Mouse (Mus musculus): ENCODE results near the gene Slc12a9.

The Slc12a9 gene

DNA sequence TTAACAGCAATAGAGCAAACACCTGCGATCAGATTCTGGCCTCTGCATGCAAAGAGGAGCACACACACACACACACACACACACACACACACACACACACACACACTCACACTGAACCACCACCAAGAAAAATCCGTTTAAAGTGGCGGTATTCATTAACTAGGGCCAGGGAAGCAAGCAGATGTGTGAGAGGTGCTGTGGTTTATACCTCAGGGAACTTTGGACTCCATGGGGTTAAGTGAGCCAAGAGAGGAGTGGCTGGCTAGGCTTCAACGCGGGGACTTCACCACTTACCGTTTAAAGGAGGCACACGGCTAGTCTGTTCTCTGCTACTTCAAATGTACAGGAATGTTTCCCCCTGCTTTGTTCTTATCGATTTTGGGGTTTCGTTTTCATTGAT lies 12.4 kb upstream of the Slc12a9 start:
- DNase-seq = no peak

DNA sequence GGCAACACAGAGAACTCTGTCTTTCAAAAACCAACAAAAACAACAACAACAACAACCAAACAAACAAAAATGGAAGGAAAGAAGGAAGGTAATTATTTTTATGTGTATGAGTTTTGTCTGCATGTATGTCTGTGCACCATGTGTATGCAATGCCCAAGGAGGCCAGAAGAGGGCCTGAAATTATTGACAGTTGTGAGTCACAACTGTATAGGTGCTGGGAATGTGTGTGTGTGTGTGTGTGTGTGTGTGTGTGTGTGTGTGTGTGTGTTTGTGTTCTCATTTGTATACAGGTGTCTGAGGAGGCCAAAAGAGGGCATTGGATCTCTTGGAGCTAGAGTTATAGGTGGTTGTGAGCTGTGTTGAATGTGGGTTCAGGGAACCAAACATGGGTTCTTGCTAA lies 10.5 kb upstream of the Slc12a9 start:
- no peak for DNase-seq

DNA sequence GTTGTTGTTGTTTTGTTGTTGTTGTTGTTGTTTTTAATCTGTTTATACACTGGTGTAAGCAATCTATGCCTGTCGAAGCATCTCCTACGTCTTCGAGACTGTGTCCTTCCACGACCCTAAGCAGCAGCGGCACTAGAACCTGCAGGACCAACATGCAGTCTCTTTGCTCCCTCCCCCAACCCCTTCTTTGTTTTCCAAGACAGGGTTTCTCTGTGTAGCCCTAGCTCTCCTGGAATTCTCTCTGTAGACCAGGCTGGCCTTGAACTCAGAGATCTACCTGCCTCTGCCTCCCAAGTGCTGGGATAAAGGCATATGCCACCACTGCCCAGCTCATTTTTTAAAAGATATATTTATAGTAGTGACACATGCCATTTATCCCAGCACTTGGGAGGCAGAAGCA lies 10.0 kb upstream of the Slc12a9 start:
- no peak for DNase-seq

DNA sequence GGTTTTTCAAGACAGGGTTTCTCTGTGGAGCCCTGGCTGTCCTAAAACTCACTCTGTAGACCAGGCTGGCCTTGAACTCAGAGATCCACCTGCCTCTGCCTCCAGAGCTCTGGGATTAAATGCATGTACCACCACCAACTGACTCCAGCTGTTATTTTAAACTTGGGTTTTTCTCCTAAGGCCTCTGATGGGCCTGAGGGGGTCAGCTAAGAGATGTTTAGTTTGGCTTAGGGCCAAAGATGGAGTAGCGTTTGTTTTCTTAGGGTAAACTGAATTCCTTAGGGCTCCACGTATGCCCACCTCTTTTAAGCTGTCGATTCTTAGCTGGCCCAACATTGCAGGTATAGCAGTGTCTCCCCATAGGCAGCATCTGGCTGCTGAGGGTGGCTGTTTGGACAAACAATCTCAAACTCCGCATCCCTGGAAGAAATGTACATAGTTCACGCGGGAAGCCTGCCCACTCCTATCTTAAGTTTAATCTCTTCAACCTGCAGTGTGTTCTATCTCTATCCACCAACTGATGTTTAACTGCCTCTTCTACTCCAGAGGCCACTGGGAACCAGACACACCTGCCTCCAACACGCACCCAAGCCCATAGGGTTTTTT lies 9.1 kb upstream of the Slc12a9 start:
- no peak for DNase-seq

DNA sequence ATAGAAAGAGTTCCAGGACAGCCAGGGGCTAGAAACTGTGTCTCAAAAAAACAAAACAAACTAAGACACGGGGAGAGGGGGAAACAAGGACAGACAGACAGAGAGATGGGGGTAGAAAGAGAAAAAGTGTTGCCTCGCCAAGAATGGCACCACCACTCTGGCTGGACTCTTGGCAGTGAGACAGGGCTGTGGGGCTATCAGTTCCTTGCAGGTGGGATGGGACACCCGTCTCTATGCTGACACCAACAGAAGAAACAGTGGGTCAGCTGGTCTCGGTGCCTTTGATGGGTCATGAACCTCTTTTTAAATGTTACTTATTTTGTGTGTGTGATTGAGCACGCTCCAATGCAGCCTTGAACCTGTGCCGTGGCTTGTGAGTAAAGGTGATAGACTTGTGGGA lies 6.8 kb upstream of the Slc12a9 start:
- DNase-seq = no peak

DNA sequence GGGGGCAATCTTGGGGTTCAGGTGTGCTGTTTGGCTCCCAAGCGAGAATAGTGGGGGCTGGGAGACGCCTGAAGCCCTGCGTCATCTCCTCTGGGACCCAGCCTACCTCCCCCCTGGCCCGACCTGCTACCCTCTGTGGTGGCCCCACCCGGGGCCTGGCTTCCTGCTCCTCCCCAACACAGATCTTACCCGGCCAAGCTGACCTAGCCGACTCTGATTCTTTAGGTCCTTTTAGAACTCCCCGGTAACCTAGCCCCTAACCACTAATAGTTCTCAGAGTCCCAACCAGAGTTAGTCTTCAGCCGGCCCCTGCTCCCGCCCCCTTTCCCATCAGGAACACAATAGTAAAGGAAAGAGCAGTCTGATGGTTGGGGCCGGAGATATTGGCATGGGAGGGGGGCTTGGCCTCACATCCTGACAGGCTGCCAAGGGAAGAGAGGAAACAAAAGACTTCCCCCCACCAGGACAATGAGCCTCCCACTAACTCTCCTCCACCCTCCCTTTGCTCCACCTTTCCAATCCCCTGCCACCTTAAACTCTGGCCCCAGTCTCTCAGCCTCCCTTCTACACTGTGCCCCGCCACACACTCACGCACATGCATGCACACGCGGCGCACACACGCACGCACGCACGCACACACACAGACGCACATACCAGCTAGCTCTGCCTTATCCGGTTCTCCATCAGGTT lies 6.0 kb upstream of the Slc12a9 start:
- peak; percentile 15 for DNase-seq

DNA sequence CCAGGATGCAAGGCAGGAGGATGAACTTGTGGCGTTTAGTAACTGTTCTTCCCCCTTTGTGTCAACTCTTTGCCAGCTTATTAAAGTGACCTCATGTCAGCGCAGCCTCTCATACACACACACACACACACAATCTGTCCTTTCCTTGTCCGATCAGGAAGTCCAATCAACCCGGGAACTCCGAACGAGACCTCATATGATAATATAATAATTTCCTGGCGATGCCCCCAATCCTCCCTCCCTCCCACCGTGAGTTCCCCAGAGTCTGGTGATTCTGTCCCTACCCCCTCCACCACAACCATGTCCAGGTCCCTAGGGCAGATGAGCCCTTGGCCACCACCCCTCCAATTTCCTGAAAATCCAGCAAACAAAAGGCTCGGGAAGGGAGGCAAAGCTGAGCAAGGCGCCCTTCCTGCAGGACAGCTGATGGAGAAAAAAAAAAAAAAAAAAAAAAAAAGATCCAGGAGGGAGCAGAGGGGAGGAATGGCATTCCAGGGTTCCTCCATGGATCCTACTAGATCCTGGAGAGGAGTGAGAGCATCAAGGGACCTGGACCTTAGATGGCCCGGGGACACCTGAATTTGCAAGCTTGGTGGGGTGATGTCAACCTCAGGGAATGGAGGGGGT lies 5.4 kb upstream of the Slc12a9 start:
- DNase-seq = no peak

DNA sequence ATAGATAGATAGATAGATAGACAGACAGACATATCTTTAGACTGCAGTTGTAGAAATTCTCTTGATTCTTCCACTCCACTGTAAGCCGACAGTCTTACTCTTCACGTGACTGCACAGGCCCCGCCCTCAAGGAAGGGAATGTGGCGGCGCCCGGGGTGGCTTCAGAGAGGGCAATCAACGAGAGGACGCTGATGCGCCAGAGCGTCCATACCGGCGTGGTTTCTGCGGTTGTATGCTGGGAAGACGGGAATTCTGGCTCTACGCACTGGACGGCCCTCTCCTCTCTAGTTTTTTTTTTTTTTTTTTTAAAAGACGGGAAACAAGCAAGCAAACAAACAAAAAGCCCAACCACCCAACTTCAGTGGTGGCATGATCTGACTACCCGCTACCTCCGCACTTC lies 4.9 kb upstream of the Slc12a9 start:
- DNase-seq = peak; percentile 88

DNA sequence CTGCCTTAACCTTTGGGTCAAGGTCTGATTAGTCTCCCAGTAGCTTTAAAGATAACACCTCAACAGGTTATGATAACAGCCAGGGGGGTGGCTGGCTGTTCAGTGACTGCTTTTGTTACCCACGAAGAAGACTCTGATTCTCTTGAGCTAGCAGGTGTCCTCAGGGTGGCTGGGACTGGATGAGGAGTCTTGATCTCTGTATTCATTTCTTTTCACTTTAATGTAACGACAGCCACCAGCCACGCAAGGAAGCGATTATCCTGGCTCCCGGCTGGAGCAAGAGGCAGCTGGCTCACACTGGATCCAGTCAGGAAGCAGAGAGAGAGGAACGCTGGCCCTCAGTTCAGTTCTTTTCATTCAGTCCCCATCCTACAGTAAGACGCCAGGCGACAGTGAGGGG lies 3.8 kb upstream of the Slc12a9 start:
- no peak for DNase-seq

DNA sequence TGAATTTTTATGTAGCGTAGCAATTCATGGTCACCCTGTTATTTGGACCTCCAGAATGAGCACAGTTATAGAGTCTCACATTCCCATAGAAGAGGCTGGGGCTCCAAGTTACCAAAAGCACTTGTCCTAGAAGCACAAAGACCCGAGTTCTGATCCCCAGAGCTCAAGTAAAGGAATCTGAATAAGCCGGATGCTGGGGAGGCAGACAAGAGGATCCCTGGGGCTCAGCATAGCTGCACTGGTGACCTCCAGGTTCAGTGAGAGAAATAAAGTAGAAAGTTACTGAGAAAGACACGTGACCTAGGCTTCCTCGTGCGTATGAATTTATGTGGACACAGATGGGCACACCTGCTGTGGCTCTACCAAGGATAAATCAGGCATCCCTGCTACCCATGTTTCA lies 1.7 kb upstream of the Slc12a9 start:
- DNase-seq = no peak

DNA sequence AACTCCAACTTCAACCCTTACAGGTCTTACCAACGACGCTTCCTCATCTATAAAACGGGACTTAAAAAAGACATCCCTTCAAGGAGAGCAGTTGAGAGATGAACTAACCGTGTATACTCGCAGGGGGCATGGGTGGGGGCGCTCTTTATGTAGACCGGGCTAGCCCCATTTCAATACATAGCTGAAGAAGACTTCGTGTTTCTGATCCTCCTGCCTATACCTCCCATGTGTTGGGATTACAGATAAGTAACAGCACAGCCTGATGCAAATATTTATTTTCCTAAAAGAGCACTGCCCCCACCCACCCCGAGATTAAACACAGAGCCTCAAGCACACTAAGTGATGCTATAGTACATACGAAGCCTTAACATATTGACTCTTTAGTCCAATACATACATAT lies 920 bp upstream of the Slc12a9 start:
- no peak for DNase-seq

DNA sequence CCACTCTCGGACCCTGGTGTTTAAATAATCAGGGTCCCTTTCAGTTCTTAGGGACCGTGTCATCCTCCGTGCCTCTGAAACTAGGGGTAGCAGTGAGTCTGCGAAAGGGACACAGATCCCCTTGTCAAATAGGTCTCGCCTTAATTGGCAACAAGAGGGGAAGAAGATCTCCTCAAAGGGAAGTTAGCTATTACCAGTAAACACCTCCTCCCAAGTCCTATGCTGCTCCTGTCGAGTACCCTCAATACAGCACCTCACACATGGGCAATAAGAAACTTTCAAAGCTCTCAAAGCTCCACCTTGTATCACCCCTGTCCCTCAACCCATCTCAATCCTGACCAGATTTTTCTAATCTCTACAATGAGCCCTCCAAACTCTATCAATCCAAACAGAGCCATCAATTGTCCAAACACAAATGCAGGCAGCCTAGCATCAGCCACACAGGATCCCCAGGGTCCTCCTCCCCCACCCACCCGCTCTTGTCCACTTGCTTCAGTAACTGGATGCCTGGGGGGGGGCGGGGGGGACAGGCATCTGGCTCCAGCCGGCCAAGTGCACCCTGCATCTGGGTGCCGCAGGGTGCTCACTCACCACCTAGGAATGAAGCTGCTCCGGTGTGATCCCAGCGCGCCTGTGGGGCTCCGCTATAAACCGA lies 413 bp downstream of the Slc12a9 start:
- DNase-seq = no peak

DNA sequence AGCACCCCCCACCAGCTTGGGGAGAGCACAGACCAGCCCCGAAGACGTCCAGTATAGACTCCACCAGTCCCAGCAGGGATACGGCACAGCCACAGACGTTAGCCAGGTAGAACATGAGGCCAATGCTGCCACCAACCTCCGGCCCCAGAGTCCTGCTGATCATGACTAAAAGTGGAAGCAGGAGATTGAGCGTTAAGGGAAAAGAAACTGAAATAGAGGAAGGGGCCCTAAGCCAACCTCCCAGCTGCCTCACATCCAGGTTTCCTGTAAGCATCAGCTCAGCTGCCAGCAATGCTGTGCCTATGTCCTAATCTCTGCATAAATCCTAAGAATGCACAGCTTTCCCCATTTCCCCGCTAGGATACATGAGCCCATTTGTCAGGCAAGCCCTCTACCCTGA lies 2.5 kb downstream of the Slc12a9 start:
- no peak for DNase-seq

DNA sequence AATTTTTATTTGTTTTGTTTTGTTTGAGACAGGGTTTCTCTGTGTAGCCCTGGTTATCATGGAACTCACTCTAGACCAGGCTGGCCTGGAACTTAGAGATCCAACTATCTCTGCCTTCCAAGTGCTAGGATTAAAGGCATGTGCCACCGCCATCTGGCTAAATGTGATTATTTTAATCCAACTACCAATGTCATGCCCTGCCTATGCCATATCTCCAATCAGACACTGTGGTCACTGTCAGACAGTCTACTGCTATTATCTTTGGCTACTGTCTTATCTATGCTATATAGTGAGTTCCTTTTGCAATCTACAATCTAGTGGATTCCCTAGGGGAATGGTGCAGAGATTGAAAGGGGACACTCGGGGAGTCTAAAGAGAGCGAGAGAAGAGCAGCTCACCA lies 12.4 kb downstream of the Slc12a9 start:
- no peak for DNase-seq

DNA sequence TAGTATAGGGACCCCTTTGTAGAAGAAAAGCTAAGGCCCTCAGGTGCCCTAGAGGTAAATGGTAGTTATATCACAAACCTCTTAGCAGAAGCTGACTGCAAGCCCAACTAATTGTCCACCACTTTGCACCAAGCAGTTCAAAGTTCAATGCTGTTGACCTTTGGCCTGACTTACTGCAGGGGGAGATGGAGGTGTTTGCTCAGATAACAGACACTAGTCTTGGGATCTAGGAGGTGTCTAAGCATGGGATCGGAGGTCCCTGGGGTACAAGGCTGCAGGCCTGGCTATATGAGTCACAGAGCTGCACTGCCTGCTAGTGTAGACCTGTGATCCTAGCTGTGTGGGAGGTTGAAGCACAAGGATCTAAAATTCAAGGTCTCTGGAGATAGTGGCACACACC lies 14.8 kb downstream of the Slc12a9 start:
- no peak for DNase-seq

DNA sequence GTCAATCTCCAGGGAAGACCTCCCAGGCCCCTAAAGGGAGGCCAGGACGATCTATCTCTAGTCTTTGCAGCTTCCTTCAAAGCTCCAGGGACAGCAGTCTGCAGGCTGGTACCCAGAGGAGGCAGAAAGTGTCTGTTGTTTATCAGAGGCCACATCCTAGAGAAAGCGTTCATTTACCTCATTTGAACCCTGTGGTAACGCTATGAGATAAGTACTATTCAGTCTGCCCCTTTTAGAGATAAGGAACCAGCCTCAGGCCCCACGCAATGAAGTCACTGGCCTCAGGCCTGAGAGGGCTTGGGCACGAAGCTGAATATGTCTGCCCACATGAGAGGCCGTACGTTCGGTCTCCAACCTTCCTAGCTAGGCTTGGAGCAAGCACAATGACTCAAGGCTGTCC lies 16.0 kb downstream of the Slc12a9 start:
- no peak for DNase-seq

DNA sequence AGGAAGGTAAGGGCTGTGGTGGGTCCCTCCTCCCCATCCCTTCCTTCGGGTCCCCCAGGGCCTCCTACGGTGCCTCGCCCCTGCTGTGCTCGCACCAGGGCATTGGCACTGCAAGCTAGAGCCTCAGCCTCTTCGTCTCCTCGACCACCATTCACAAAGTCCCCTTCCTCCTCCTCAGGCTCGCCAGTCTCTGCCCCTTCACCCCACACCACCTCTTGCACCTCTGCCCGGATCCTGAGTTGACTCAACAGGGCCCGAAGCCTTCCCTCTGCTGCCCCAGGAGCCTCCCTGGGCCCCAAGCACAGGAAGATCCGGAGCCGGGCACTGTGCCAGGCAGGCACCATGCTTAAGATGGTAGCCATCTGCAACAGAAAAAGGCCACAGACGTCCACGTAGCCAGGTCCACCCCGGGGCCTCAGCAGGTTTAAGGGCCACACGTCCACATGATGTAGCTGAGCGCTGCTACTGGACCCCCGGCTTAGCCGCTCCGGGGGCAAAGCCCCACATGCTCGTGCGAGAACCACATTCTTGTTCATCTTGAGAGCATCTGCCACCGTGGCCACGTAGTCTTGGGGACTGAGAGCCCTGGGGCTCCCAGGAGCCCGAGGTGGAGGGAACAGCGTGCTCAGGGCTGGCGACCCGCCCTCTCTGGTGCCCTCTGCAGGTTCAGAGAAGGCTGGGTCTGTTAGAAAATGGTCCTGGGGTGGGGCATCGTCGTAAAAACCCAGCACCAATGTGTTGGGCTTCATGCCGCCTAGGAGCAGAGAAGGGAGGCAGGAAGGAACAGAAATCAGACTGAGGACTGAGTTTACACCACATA lies 18.1 kb downstream of the Slc12a9 start:
- peak; percentile 63 for DNase-seq

DNA sequence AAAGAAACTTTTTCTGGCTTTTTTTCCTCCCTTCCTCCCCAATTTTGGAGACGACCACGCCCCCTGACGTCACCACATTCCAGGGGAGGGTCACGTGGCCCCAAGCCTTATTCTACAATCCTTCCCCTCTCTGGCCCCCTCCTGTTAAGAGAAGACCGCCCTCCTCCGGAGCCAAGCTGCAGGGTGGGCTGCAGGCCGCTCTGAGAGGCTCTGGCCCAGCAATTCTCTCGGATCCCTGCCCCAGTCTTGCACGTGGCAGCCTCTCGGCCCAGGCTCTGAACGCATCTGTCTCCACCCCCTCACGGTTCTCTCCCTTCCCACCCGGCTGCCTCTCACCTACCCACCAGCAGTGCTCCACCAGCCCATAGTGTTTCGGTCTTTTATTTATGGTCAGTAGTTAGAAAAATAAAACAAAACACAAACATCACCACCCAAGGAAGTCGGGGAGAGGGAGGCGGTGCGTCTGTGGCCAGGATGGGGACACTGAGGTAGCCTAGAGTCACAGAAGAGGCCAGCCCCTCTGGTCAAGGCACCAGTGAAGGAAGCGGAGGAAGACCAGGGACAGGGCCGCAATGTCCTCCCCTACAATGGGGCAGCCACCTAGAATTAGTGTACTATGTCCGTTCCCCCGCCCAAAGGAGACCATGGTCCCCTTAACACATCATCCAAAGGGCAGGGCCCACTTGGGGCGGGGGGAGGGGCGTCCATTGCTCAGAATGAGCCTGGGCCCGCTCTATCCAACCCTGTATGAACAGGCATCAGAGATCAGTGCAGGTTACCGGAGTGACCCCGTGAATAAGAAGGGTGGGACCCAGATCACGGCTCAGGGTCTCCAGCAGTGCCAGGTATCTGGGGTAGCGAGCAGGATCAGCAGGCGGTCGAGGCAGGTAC lies 19.0 kb downstream of the Slc12a9 start, which contains the start of gene Trip6:
TSS of gene Trip6 (minus strand) at position 212 of the 891 bp plus-strand sequence.
- no peak for DNase-seq

DNA sequence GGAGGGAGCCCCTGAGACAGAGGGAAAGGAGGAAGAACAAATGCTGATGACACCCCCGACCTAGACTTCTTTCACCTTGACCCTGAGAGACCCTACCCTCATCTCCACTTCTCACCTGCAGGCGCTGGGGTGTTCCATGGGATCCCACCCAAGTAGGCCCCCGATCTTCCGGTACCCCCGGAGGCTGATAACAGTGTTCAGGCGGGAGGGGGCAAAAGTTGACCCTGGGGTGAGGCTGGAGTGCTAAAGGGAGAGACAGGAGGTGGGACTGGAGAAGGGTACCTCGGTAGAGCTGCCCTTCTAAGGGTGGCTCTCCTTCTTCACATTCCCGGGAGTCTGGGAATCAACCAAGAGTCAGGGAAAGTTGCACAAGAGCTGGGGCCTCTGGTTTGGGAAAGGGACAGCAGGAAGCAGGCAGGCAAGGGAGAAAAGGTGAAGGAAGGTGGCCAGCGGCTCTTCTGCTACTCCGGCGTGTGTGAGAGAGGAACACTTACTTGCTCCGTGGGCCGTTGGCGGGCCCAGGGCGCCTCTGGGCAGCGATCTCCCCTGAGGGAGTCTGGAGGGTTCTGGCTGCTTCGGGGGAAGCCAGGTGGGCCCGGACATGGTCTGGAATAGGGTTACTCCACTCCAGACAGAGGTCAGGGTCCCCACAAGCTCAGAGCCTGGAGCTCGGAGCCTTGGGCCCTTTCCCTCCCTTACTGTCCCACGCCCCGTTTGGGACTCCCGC lies 19.8 kb downstream of the Slc12a9 start:
- no peak for DNase-seq

DNA sequence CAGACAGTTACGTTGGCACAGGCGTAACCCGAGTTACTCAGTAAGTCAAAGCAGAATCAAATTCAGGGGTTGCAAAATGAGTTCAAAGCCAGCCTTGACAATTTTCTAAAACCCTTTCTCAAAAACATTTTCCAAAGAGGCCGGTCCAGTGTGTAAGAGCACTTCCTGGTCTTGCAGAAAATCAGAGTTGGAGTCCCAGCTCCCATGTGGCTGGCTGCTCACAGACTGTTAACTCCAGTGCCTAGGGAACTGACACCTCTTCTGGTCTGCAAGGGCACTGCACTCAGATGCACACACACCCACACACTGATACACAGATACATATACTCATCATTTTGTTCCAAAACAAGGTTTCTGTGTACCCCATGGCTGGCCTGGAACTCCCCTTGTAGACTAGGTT lies 25.0 kb downstream of the Slc12a9 start:
- no peak for DNase-seq
